Mouse (Mus musculus) WW6 (cell line): ENCODE measurements around the gene Sdk1.

ENCODE experiments used
- DNase-seq: peaks from one replicate; pipeline ENCODE4 v3.0.0-alpha.2; 2013; ENCODE audit warnings: low read depth, low spot score

The Sdk1 gene

DNA sequence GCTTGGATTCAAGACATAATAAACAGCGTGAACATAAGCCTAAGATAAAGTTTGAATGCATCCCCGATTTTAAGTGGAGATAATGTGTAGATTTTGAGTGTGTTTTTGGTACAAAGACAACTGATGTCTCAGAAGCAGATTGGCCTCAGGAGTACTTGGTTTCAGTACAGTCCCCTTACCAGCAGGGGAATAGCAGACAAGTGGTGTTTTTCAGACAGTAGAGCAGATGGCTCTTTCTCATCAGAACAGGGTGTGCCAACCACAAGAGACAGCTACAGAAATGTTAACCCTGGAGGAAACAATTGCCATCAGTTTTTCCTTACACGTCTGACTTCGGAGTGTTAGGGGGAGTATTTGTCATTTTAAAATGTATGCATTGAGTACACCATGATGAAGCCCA, 83.6 kb downstream of the Sdk1 start:
- DNase-seq, result no peak

DNA sequence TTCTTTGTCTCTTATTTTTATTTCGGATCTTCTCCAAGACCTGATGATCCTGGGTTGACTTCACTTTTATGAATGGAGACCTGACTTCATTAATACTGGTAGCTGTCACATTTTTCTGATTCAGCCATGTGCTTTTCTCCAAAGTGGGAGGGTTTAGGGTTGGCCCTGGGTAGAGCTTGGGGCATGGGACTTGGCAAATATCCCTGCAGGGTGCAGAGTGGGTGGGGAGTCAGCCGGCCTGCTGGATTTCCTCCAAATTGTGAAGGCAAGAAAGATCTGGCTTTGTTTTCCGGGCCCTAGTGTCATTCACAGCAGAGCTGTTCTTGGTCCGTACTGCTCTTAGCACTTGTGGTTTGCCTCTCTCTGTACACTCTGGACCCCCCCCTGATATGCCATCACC, 103.1 kb downstream of the Sdk1 start:
- no peak for DNase-seq

DNA sequence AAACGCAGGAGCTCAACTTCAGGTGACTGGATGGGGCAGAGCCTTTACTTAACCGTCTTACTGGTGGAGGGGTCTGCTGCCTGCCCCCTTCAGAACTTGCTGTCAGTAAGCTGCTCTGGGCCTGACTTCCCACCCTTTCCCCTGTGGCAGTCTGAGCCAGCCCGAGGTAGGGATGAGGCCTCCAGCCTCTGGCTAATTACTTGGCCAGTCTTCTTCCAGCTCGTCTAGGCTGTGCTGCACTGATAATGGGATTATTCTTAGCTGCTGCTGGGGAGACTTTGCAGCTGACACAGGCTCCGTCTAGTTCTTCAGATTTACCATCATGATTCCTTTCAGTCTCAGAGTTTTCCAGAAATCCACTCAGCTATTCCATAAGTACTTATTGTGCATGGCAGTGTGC, 104.2 kb downstream of the Sdk1 start:
- DNase-seq, result no peak

DNA sequence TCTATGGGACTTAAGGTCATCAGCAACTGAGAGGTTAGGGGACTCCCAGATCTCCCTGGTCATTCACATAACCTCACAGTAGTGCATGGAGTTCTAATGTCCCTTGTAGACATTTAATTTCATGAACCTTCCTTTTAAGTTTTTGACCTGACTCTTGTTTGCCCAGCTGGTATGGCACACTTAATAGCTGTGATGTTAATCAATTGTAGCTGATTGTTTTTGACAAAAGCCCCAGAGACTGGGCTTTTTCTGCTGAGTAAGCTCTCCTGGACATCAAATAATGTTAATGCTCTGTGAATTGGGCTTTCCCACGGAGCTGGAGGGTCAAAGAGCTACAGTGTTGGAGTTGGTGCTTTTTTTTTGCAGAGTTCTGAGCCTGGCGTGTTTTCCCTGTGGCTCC, 121.4 kb downstream of the Sdk1 start:
- DNase-seq, result no peak

DNA sequence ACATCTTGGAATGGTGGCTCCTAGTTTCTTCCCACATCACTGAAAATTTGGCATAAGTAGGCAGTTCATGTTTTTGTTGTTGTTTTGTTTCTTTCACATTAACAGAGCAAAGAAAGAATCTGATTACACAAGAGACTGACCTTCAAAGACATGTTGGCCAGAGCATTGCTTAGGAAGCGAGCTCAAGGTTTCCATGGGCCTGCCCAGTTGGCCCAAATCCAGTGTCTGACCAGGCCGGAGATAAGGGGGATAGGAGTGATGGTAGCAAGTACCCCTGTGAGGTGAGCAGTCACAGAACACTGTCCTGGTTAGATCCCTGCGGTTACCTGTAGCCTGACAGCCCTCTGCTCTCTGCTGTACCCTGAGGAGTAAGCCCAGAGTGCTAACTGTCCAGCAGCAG, 122.7 kb downstream of the Sdk1 start:
- DNase-seq, result no peak

DNA sequence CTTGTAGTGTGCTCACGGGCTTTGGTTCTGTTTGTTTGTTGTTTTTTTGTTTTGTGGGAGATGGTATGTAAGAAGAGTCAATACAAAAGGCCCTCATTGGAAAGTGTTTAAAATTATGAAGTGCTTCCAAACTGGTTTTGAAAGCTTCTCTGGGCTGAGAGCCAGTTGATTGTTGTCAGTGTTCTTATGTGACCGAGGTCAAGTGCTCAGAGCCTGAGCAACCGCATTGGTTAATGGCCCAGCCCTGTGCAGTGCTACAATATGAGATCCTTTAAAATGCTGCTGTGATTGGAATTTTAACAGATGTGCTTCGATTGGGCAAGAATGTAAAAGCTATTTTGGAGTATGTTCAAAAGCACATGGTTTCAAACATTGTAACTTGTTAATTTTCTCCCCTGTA, 127.3 kb downstream of the Sdk1 start:
- no peak for DNase-seq

DNA sequence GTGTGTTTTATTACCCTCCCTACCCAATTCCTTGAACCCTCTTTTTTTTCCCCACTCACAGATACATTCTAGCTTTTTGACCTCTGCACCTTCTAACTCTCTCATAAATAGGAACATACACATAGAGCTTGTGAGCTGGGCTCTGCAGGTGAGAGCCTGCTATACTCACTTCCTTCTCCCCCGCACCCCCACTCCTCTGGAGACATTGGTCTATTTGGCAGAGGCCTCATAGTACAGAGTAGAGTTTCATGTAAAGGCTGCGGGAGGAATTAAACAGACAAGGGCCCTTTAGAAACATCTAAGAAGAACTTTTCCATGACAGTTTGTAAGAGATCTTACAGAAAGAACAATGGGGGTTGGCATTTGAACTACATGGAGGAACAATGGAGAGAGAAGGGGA, 133.5 kb downstream of the Sdk1 start:
- DNase-seq, result no peak

DNA sequence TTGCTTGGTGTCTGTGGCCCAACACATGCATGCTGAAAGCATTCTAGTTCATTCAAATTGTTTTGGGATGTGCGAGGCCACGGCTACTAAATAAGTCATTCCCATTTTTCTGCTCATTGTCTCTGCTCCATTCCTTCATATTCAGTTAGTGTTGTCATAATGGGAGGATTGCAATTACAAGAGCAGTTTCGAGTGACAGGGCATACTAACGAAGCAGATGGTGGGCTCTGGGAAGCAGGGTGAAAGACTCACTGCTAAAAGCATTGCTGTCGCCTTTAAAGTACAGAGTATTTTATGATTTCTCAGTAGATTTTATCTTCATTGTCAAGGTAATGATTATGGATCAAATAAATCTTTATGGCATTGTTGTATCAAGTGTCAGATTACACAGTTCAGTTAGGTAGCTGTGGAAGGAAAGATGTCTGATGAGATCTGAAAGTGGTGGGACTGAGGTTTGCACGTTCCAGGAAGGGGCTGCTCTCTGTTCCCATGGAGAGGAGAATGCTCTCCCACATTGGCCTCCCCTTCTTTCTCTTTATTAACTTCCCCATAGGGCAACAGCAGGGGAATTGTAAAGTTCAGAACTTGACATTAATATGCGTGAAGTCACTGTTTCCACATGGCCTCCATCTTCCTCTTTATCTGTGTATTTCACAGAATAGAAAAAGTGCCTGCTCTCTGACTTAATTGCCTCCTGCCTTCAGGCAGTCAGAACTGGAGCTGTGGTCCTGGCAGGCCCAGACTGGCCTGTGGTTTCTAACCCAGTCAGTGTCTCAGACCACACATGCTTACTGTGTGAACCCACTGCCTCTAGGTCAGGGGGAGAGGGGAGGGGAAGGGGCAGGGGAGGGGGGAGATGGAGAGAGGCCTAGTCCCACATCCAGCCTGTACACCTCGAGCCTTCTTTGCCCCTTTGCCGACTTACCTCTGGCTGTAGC, 138.8 kb downstream of the Sdk1 start:
- DNase-seq, result no peak

DNA sequence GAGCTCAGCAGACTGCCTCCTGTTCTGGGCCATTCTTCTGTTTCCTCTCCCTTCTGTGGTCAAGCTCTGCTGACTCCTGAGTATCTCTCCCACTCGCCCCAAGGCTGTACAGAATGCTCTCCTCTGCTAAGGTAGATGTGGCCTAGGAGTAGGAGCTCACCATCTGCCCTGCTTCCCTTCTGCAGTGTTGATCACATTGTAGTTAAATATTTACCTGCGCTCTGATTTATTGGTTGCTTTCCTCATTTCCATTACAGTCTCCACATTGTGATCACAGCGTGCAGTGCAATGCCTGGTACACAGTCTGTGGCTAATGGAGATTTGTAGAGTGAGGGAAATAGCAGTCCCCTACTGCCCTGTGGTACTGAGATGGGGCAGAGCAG, 139.5 kb downstream of the Sdk1 start:
- DNase-seq, result no peak

DNA sequence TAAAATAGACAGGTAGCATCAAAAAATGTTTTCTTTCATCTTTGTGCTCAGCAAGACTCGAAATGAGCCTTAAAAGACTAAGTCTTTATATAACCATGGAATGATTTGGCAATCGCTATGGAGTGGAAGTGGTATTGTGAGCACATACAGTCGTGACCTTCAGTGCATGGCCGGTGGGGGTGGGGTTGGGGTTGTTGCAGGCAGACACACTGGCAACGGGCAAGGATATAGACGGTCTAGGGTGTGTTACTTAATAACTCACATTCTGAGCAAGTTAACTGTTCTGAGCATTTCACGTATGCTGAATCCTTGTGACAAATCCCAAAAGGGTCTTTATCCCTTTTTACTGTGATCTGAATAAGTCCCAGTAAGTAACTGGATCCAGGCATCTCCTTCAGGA, 140.3 kb downstream of the Sdk1 start:
- no peak for DNase-seq

DNA sequence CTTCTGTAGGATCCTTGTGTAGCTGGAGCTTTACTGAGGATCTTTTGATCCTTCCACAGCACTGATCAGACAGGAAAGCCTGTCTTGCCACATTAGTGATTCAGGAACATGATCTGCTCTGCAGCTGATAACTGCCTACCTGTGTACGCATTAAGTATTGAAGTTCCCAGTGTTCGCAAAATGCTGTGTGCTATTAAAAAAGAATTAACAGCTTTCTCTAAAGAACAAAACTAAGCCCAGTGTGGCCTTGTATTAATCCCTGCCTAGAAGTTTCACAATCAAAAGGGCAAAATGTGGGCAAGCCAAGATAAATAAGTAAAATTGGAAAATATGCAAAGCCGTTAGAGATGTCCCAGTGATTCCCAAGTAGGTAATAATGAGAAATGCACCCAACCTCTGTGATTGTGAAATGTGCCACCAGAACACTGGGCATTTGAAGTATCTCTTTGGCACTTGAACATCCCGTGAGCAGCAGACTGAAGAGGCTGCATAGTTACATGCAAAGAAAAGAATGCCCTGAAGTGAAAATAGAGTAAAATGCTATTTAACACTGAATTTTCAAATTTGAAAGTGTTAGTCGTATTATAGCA, 141.1 kb downstream of the Sdk1 start:
- DNase-seq, result no peak

DNA sequence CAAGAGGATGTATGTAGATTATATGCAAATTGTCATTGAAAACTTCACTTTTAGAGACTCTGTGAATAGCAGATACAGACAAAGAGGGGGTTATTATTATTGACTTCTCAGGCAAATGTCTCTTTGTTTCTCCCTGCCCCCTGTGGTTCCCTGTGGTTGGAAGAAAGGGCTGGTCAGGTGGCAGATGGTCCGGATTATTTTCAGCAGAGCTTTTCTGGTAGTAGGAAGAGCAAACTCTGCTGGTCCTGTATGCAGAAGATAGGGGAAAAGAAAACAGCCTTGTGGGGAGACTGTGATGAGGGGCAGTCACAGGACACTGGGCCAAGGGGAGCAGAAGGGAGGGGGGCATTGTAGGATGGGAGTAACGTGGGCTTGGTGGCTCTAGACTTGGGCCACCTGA, 147.2 kb downstream of the Sdk1 start:
- DNase-seq, result no peak

DNA sequence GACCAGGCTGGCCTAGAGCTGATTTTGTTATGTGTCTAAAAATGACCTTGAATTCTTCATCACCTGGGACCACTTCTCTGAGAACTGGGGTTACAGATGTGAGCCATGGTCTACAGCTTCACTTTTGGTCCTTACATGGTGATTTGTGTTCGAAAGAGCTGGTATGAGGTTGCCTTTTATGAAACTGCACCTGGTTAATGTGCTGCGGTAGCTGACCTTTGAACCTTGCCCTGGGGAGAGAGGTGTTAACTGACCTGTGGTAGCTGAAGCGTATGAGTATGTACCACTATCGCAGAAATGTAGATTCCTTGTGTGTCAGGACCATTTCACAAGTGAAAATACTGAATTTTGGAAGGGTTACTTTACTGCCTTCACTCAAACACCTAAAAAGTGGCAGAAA, 149.3 kb downstream of the Sdk1 start:
- DNase-seq, result no peak

DNA sequence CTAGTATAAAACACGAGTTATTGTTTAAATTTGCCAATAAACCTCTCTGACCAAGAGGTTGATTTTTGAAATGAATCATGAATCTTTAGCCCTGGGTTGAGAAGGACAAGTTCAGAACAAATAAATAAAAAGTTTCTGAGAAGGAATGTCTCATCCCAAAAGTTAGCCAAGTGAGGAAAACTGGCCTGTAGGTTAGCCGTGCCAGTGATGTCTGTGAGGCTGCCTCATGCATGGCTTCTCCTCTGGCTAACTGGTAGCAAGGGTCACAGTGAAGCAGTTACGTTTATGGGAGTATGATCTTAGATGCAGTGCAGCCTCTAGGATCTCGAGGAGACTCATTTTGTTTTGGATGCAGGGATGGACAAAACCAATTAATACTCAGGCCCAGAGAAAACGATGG, 149.9 kb downstream of the Sdk1 start:
- no peak for DNase-seq

DNA sequence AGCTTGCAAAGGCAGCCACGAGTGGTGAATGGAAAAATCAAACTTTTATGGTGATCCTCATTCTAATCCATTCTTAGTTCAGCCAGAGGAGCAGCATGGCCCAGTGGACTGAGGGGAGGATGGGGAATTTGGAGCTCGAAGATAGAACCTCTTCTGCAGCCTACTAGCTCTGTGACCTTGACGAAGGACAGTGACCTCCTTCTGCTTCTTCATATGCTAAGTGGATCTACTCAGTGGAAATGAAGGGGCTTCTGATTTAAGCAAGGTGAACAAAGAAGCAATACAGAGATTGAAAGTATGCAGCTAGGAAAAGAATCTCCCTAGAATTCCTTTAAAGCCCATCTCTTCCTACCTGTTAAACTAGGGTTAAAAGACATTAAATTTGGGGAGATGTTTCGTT, 152.6 kb downstream of the Sdk1 start:
- no peak for DNase-seq

DNA sequence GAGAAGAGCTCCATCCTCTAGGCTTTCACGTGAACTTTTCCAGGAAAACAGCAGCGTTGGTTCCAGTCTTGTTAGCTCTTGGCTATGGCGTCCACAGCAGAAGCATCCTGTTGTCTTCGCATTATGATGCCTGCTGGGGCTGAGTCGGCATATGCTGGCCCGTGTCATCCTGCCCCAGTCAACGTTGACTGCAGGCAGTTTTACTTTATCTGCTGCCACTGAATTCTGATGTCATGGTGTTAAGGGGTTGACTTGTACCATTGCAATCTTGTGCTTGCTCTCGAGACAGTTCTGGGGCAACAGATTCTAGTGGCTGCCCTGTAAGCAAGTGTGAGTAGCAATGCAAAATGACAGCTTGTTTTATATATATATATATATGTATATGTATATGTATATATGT, 153.3 kb downstream of the Sdk1 start:
- DNase-seq, result no peak

DNA sequence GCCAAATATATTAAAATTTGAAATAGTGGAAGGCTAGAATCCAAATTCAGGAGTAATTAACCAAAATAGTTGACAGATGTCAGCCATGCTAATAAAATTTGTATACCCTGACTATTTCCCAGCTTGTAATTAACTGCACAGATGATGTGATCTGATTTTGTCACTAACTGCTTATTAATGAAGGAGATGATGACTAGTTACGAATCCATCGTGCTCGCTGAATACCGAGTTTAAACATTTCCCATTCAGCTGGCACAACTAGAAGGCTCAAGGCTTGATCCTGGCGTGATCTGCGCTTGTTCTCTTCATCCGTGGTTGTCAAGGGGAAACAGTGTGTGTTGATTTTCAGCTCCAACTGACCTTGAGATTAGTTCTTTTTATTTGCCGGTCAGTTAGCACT, 162.5 kb downstream of the Sdk1 start:
- no peak for DNase-seq

DNA sequence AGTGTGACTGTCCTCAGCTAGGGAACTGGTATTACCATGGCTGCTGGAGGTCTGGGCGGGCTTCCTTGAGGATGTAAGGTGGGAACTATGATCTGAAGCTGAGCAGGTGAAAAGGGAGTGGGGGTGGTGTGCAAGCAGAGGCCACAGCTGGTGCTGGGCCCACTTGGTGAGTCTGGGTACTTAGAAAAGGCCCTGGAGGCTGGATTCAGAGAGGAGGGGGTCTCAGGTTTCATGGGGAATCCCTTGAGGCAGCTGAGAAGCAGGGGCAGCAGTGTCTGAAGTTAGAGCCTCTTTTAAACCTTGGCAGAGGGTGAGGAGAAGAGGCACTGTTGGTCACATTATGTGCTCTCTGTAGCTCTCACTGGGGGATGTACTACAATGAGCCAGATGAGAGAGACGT, 163.4 kb downstream of the Sdk1 start:
- no peak for DNase-seq

DNA sequence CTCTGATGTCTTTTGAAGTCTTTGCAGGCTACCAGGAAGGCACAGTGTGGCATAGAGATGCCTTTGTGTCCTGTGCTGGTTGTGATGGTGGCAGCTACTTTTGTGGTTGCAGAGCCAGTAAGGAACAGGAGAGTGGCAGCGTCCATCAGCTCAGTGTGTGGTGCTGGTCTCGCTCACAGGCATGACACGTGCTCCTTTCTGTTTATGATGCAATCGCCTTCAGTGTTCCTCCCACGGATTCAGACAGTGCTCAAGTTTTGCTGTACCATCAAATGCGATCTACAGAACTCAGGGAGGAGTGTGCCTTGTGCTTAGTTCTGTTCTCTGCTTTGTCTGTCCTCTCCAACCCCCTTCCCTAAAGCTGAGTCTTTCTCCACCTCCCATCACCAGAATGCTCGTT, 165.6 kb downstream of the Sdk1 start:
- DNase-seq, result no peak

DNA sequence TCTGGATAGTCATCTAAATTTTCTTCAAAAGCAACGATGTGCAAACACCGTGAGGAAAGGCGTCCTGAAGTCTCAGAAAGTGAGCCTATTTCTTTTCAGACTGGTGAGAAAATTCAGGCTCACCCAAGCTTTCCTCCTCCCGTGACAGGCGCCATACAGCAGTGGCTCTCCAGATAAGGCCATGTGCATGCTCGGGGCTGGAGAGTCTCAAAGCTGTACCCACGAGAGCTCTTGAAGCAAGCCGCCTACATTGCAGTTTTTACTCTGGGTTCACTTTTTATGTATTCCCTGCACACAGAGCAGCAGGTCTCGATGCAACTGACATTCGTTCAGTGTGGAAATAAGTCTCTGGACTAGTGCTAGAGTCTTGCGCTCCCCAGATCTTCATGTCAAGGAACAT, 171.7 kb downstream of the Sdk1 start:
- DNase-seq, result no peak

DNA sequence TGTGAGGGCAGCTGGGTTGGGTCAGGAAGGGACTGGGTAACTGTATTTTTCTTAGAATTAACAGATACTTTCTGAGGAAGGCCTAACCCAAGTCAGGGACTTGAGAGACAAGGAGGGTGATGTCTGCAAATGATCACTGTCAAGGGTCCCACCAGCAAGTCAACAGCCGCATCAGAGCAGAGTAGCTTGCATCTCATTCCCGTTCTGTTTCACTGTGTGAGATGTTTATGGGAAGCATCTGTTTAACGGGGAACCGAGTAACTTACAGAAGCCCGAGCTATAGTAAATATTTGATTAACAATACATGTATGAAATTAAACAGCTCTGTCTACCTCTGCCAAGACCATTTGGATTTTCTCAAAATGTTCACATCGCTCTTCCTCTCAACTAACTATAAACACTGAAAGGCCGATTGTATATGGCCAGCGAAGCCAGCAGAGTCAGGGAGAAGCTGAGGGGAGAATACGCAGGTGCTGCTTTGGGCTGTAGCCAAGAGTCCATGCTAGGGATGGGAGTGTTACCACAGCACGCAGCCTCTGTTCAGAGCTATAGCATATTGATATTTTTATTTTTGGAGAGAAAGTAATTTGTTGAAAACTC, 174.5 kb downstream of the Sdk1 start:
- no peak for DNase-seq

DNA sequence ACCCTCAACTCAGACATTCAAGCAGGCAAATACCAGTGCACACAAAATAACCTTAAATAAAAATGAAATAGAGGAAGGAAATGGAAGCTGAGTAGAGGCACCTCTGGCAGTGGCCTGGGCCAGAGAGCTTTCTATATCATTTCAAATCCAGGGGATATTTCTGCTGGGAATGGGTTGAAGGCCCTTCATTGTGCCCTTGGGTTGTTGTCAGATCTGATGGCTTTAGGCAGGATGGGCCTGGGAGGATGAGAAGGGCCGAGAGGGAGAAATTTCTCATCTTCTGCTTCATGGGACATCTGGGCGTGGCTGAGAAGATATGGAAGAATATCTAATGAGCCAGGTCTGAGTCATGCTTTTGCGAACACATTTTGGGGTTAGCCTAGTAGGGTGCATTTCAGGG, 186.8 kb downstream of the Sdk1 start:
- DNase-seq, result no peak

DNA sequence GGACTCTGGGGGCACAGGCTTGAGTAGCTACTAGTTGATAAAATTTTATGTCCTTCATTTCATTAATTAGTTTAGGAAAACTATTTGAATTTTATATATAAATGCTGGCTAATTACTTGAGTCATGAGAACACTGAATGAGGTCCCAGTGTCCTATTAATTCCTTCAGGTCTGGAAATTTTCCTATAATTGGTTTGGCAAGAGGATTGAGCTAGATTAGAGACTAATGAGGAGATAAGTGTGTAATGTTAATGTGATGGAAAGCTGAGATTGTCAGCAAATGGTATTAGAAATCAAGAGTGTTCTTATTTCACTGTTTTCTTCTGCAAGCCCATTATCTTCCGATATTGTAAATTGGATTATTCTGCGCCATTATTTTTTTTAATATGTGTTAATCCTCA, 192.0 kb downstream of the Sdk1 start:
- no peak for DNase-seq
